Mouse (Mus musculus) heart, adult 18-20 months (tissue): Measurements from ENCODE around the gene Kank2. TPM values are rescaled to one million over a fixed set of nuclear protein-coding genes. Genes with fewer than 3 reads are reported as not detected.

Experiments
- DNase-seq, 2 experiments: peaks; one replicate each; pipeline ENCODE4 v3.0.0; 2021 to 2022; ENCODE audit warnings: mixed read lengths in 1 of 2
- microRNA-seq, 2 experiments: library from miRNA; unstranded; fragments of <30 nt; microRNA quantifications; one replicate each; pipeline ENCODE4 v1.2.0; 2022
- total RNA-seq, 2 experiments: library from RNA; stranded (reverse); gene quantifications; 2 replicates each; pipeline ENCODE4 v1.2.3; 2021

The Kank2 gene
- total RNA-seq, 2 experiments from 2014 or later, result 58.1 to 60.8 TPM

GRCm38 (mm10) chr9:21717015-21717414, 81.5 kb downstream of the Kank2 start:
- no peak for DNase-seq

Small RNA genes within 50 kb of the gene (microRNA-seq; reads per million reads assigned to microRNA genes)
- 0.76 to 5.4 reads per million in 2 experiments for gene Mir7083

Other genes with a start within 250 kb of the Kank2 start
- 10 to 100 TPM; 62.0 to 62.2 TPM for gene Timm29, start 206.0 kb downstream of the Kank2 start, total RNA-seq
- 1 to 10 TPM; 4.8 to 7.6 TPM for gene Yipf2, start 205.9 kb downstream of the Kank2 start, total RNA-seq
- gene Smarca4, start 182.6 kb downstream of the Kank2 start, total RNA-seq, result 10 to 100 TPM; 45.7 to 50.8 TPM
- 1 to 10 TPM; 1.9 to 2.4 TPM for gene Ldlr, start 75.3 kb downstream of the Kank2 start, total RNA-seq
- gene Spc24, start 38.4 kb downstream of the Kank2 start, total RNA-seq, result 1 to 10 TPM; 4.7 to 6.4 TPM
- under 1 TPM in 1 of 2 experiments, not detected in 1; 0.69 TPM for gene Angptl8, start 36.8 kb upstream of the Kank2 start, total RNA-seq
- gene Dock6, start 53.9 kb upstream of the Kank2 start, total RNA-seq, result 10 to 100 TPM; 24.3 to 24.6 TPM
- 10 to 100 TPM; 16.2 to 18.2 TPM for gene Rab3d, start 119.4 kb upstream of the Kank2 start, total RNA-seq
- gene Ccdc159, start 128.7 kb upstream of the Kank2 start, total RNA-seq, result 1 to 10 TPM; 3.7 to 6.0 TPM
- 10 to 100 TPM; 72.7 to 81.2 TPM for gene Tmem205, start 128.8 kb upstream of the Kank2 start, total RNA-seq
- 1 to 10 TPM; 2.4 to 3.0 TPM for gene Plppr2, start 138.3 kb upstream of the Kank2 start, total RNA-seq
- gene Swsap1, start 157.0 kb upstream of the Kank2 start, total RNA-seq, result 1 to 10 TPM; 7.6 to 7.8 TPM
- 1 to 10 TPM in 1 of 2 experiments, under 1 TPM in 1; 0.84 to 2.1 TPM for gene Epor, start 164.8 kb upstream of the Kank2 start, total RNA-seq
- 1 to 10 TPM; 4.8 to 7.1 TPM for gene Rgl3, start 190.7 kb upstream of the Kank2 start, total RNA-seq
- under 1 TPM in 1 of 2 experiments, not detected in 1; 0.31 TPM for gene Ccdc151, start 203.9 kb upstream of the Kank2 start, total RNA-seq
- 10 to 100 TPM; 58.7 to 64.6 TPM for gene Prkcsh, start 204.1 kb upstream of the Kank2 start, total RNA-seq